Mouse (Mus musculus) ES-Bruce4 (cell line): ENCODE results near the gene Urad.

Experiments used
- EP300 ChIP-seq: IDR thresholded peaks from 2 replicates; pipeline ENCODE4 v1.6.1; 2011; ENCODE audit warnings: low read depth, low read length; ENCODE audit not compliant: insufficient read depth
- POLR2A ChIP-seq: IDR thresholded peaks from one replicate; pipeline ENCODE4 v1.8.1; 2011; ENCODE audit warnings: low read length; ENCODE audit not compliant: insufficient read depth

DNA sequence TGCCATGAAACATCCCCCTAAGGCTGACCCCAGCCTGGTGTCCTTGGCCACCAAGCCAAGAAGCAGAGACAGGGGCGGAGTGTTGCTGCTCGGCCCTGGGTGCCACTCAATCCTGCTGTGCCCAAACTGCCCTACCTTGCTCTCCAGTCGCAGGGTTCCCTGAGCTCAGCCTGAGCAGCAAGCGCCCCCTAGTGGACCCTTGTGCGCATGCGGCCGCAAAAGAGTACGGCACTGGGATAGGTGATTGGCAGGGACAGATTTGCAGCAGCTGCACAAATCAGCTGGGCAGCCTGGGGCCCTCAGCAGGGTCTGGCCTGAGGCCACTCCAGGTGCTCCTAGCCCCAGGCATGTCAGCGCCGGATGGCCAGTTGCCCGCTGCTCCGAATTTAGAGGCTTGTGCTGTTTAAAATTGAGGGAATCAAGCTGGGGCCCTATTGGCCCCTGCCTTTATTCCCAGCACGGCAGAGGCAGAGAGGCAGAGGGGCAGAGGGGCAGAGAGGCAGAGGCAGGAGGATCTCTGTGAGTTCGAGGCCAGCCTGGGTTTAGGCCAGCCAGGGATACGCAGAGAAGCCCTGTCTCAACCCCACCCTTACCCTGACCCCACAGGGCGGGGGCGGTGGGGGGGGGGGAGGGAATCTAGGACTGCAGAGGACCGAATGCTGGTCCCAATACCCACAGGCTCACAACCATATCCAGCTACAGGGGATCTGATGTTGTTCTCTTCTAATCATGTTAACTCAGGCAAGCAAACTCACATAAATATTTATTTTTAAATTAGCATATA lies 28.9 kb downstream of the Urad start:
- TF ChIP-seq POLR2A: no peak
- no peak for TF ChIP-seq EP300
